Mouse (Mus musculus) liver, postnatal 0 days (tissue): ENCODE measurements at regions not wholly inside any gene's neighbourhood (a gene's known extent, or its start where the extent isn't known, plus 50 kb on each side); places are given as distances from the start of the nearest gene placed in this dataset. TPM values are rescaled to one million over a fixed set of nuclear protein-coding genes. Genes with fewer than 3 reads are reported as not detected.

Source experiments
- ATAC-seq: fragments of 200-750 bp; cut with Nextera tagmentation; 2 replicates; pipeline ENCODE4 v1.8.0; 2017; ENCODE audit warnings: mild to moderate bottlenecking, moderate library complexity
- DNase-seq: peaks from one replicate; pipeline ENCODE4 v3.0.0-alpha.2; 2016
- H3K27ac ChIP-seq: fragments of 300-500 bp; sonication (generic); 2 replicates; pipeline ENCODE4 v1.5.1; 2014; ENCODE audit warnings: antibody characterized with exemption, moderate library complexity, mild to moderate bottlenecking, low read depth
- H3K27me3 ChIP-seq: fragments of 300-500 bp; sonication (generic); 2 replicates; pipeline ENCODE4 v1.6.1; 2014; ENCODE audit warnings: low read length, control low read depth, mixed read lengths; ENCODE audit not compliant: insufficient read depth
- H3K36me3 ChIP-seq: fragments of 300-500 bp; sonication (generic); replicated peaks from 2 replicates; pipeline ENCODE4 v1.6.1; 2014; ENCODE audit warnings: mild to moderate bottlenecking, control low read depth, low read length, moderate library complexity, mixed read lengths; ENCODE audit not compliant: insufficient read depth
- H3K4me1 ChIP-seq: fragments of 300-500 bp; sonication (generic); 2 replicates; pipeline ENCODE4 v1.6.1; 2014; ENCODE audit warnings: antibody characterized with exemption, mild to moderate bottlenecking, control low read depth; ENCODE audit not compliant: insufficient read depth
- H3K4me2 ChIP-seq: fragments of 300-500 bp; sonication (generic); 2 replicates; pipeline ENCODE4 v1.6.1; 2014; ENCODE audit warnings: low read depth, mild to moderate bottlenecking, low read length, moderate library complexity, mixed read lengths
- H3K4me3 ChIP-seq: fragments of 300-500 bp; sonication (generic); 2 replicates; pipeline ENCODE4 v1.5.1; 2014; ENCODE audit warnings: low read depth, low read length
- H3K9ac ChIP-seq: fragments of 300-500 bp; sonication (generic); replicated peaks from 2 replicates; pipeline ENCODE4 v1.6.1; 2014; ENCODE audit warnings: mild to moderate bottlenecking, moderate library complexity
- H3K9me3 ChIP-seq: fragments of 300-500 bp; sonication (generic); 2 replicates; pipeline ENCODE4 v1.6.1; 2016; ENCODE audit warnings: mild to moderate bottlenecking, control low read depth, low read length, mixed read lengths
- CTCF ChIP-seq: sonication (generic); IDR thresholded peaks from 2 replicates; pipeline ENCODE4 v1.5.1; 2016; ENCODE audit warnings: antibody characterized with exemption, low read depth
- EP300 ChIP-seq: IDR thresholded peaks from 2 replicates; pipeline ENCODE4 v1.6.1; 2016; ENCODE audit warnings: antibody characterized with exemption, low read depth, mild to moderate bottlenecking
- WGBS: fragments of 180-500 bp; shearing (Covaris S2); extraction: QIAGEN DNeasy Blood & Tissue Kit; methylation state at CpG from one replicate; pipeline ENCODE4 v1.1.7; 2014; ENCODE audit not compliant: insufficient replicate concordance; 5-methylcytosine and 5-hydroxymethylcytosine counted together
- microRNA-seq: library from miRNA; unstranded; fragments of <30 nt; microRNA quantifications from one replicate; pipeline ENCODE4, GENCODE M21; 2016

GRCm38 (mm10) chr1:73070126-73070525 lies 54.4 kb upstream of the Tnp1 start:
- no peaks in the 10 kb centered on the region for H3K36me3 ChIP-seq
- H3K9ac ChIP-seq: no peak overlapping the region
- peaks cover 19% of the 10 kb centered on the region for H3K4me1 ChIP-seq
- H3K27ac ChIP-seq: no peak overlapping the region
- H3K27me3 ChIP-seq: no peaks in the 10 kb centered on the region
- 32% methylated on average over 2 of the region's 2 CpGs for WGBS
- H3K4me3 ChIP-seq: no peak overlapping the region
- DNase-seq (no peak), ATAC-seq (no peak)
- H3K4me2 ChIP-seq: no peak overlapping the region
- no peak for TF ChIP-seq EP300
- no peak for TF ChIP-seq CTCF
- H3K9me3 ChIP-seq: no peaks in the 10 kb centered on the region

Small RNA genes lying in the stretch of these regions (microRNA-seq; reads per million reads assigned to microRNA genes)
- gene Mir6351: not detected
